Mouse (Mus musculus) bone marrow, adult 2 months (tissue): Measurements from ENCODE around the gene Tpcn1.

Source experiments
- CTCF ChIP-seq: fragments of 200-500 bp; IDR thresholded peaks from 2 replicates; pipeline ENCODE4 v1.5.1; 2011; ENCODE audit warnings: low read length, control low read depth; ENCODE audit not compliant: control insufficient read depth, insufficient read depth
- POLR2A ChIP-seq: fragments of 200-500 bp; IDR thresholded peaks from 2 replicates; pipeline ENCODE4 v1.6.1; 2011; ENCODE audit warnings: low read depth, mild to moderate bottlenecking, control low read depth, low read length, borderline replicate concordance; ENCODE audit not compliant: control insufficient read depth

DNA sequence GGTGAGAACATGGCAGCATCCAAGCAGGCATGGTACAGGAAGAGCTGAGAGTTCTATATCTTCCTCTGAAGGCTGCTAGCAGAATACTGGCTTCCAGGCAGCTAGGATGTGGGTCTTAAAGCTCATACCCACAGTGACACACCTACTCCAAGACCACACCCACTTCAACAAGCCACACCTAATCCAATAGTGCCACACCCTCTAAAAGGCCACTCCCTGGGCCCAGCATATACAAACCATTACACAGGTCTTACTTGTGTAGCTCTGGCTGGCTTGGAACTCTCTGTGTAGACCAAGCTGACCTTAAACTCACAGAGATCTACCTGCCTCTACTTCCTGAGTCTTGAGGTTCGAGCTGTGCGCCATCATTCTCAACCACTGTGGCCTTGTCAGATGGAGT, 63.7 kb downstream of the Tpcn1 start:
- TF ChIP-seq CTCF = no peak
- no peak for TF ChIP-seq POLR2A
